10 mouse cellular contexts compared by ENCODE assay signal in the genomic region with DNA sequence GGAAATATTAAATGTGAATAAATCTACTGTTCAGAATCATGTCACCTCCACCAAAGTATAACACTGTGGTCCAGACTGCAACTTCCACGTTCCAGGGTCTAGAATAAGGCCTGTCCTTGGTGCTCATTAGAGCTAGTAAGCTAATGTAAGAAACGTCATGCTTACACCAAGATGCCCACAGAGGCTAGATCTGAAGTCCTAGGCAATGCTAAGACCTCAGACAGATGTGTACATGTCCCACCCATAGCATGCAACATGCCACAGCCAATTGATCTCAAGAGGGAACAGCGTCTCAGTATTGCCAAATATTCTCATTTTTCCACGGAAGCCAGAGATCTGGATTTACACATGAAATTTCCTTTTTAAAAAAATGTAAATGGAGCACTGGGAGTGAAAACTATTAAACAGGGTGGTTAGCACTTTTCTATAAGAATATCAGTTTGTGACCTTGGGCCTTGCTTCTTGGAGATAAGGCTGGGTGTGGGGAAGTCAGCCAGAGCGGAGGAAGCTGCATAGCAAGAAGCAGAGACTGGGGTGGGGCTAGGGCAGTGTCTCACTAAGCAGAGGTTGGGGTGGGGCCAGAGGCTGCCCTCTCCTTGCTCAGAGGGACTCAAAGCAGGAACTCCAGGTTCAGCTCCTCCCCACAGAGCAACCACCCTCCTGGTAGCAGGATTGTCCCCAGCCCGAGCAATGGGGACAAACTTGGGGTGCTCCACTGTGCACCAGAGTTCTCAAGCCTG. TPM values are rescaled to one million over a fixed set of nuclear protein-coding genes. Genes with fewer than 3 reads are reported as not detected.
A peak's percentile ranks its signal among the peaks of the same experiment; 100 is the strongest.
DNase-seq lines count a peak whose midpoint lies in the region; ATAC-seq lines count a peak whose summit lies in the region.
"Had no signal": no experiment of that assay in that cellular context is flagged by ENCODE, and none has a peak within 500 bp of the region (broad histone marks: within the 10 kb centered on the region; RNA-seq: fewer than 3 reads in every experiment).

No protein-coding gene starts in this region.

- no peak overlapping the region; the same call in 1 of the 2 replicates for H3K4me2 ChIP-seq in heart, embryonic 12.5 days
- H3K4me2 ChIP-seq in liver, embryonic 15.5 days = peak overlapping the region; percentile 68
- no peak overlapping the region for H3K4me2 ChIP-seq in forebrain, embryonic 14.5 days (ENCODE audit: low read length)
- H3K4me2 ChIP-seq: forebrain, embryonic 13.5 days; midbrain, embryonic 15.5 days had no signal

- peak; percentile 84 for ATAC-seq in heart, embryonic 12.5 days (ENCODE audit: insufficient number of reproducible peaks, low FRiP score)
- peak; percentile 99 for ATAC-seq in liver, embryonic 15.5 days (ENCODE audit: insufficient read depth)
- ATAC-seq in forebrain, embryonic 14.5 days = no peak
- ATAC-seq: forebrain, embryonic 13.5 days; midbrain, embryonic 15.5 days had no signal

- no peak overlapping the region for H3K27ac ChIP-seq in heart, embryonic 12.5 days (ENCODE audit: poor library complexity, severe bottlenecking)
- peak overlapping the region; percentile 91 for H3K27ac ChIP-seq in liver, embryonic 15.5 days (replicated peaks)
- no peak overlapping the region for H3K27ac ChIP-seq in forebrain, embryonic 14.5 days (ENCODE audit: low read depth, low read length)
- H3K27ac ChIP-seq: forebrain, embryonic 13.5 days; midbrain, embryonic 15.5 days had no signal

- no peak for DNase-seq in heart, postnatal 4 days
- peak; percentile 44 for DNase-seq in ZHBTc4 (ENCODE audit: low read depth, low spot score)
- DNase-seq in spleen, postnatal 10 days (ENCODE audit: low spot score in 2 of 2) = peak; percentile 69 to 89
- DNase-seq in retina, embryonic 14.5 days (ENCODE audit: low spot score) = no peak
- DNase-seq in gastrocnemius, postnatal 4 days (ENCODE audit: low spot score in 2 of 2) = no peak
- no peak for DNase-seq in forebrain, embryonic 14.5 days (ENCODE audit: low spot score)

- peaks cover 4% of the 10 kb centered on the region; the same call in 1 of the 2 replicates for H3K27me3 ChIP-seq in heart, embryonic 12.5 days (replicated peaks)
- H3K27me3 ChIP-seq in liver, embryonic 15.5 days = no peaks in the 10 kb centered on the region
- 0 out of 2 replicates have a peak, but pooled peaks cover 9% of the 10 kb centered on the region for H3K27me3 ChIP-seq in forebrain, embryonic 14.5 days (replicated peaks; ENCODE audit: control insufficient read depth, insufficient read depth, low read length)

- no peak overlapping the region for H3K4me3 ChIP-seq in heart, embryonic 12.5 days
- H3K4me3 ChIP-seq in liver, embryonic 15.5 days (replicated peaks) = peak overlapping the region; percentile 28; the same call in 1 of the 2 replicates
- no peak overlapping the region for H3K4me3 ChIP-seq in forebrain, embryonic 14.5 days (ENCODE audit: low read depth, low read length)
- H3K4me3 ChIP-seq: forebrain, embryonic 13.5 days; midbrain, embryonic 15.5 days had no signal

- peaks cover 34% of the 10 kb centered on the region for H3K4me1 ChIP-seq in heart, embryonic 12.5 days (replicated peaks)
- H3K4me1 ChIP-seq in liver, embryonic 15.5 days (replicated peaks) = peaks cover 80% of the 10 kb centered on the region
- peaks cover 2% of the 10 kb centered on the region; the same call in 1 of the 2 replicates for H3K4me1 ChIP-seq in forebrain, embryonic 14.5 days (ENCODE audit: control insufficient read depth, insufficient read depth, low read length)

- no peaks in the 10 kb centered on the region for H3K36me3 ChIP-seq in heart, embryonic 12.5 days
- H3K36me3 ChIP-seq in liver, embryonic 15.5 days (replicated peaks) = no peaks in the 10 kb centered on the region
- H3K36me3 ChIP-seq in forebrain, embryonic 14.5 days (ENCODE audit: control insufficient read depth, insufficient read depth, low read length) = no peaks in the 10 kb centered on the region
- H3K36me3 ChIP-seq: midbrain, embryonic 15.5 days had no signal

- no peaks in the 10 kb centered on the region for H3K9me3 ChIP-seq in heart, embryonic 12.5 days (replicated peaks)
- H3K9me3 ChIP-seq in liver, embryonic 15.5 days (replicated peaks) = no peaks in the 10 kb centered on the region
- H3K9me3 ChIP-seq in forebrain, embryonic 14.5 days (replicated peaks; ENCODE audit: control insufficient read depth, low read length) = no peaks in the 10 kb centered on the region
- H3K9me3 ChIP-seq: forebrain, embryonic 13.5 days; midbrain, embryonic 15.5 days had no signal

- WGBS in heart, embryonic 12.5 days = 65% methylated on average over 6 of the region's 6 CpGs
- WGBS in liver, embryonic 15.5 days (ENCODE audit: insufficient replicate concordance) = 14% methylated on average over 6 of the region's 6 CpGs
- WGBS in forebrain, embryonic 14.5 days = 87% methylated on average over 6 of the region's 6 CpGs

- no peak overlapping the region for H3K9ac ChIP-seq in heart, embryonic 12.5 days
- H3K9ac ChIP-seq in liver, embryonic 15.5 days = peak overlapping the region; percentile 49
- no peak overlapping the region for H3K9ac ChIP-seq in forebrain, embryonic 14.5 days (ENCODE audit: low read length)
- H3K9ac ChIP-seq: forebrain, embryonic 13.5 days; midbrain, embryonic 15.5 days had no signal

RNA-seq across cellular contexts. Expression of gene Nrap, which starts 1.6 kb away (rescaled TPM):
- polyA plus RNA-seq in heart, embryonic 12.5 days (2016; fragmentation: Nextera tagmentation; extraction: Ambion mirVana) = 23.2 and 26.3 TPM in 2 replicates
- total RNA-seq in heart, postnatal 4 days (2021) = 100 to 1,000 TPM; 261 to 291 TPM
- polyA plus RNA-seq in liver, embryonic 15.5 days (2015; fragmentation: Nextera tagmentation; extraction: Ambion mirVana) = 0.28 and 0.47 TPM in 2 replicates
- total RNA-seq in gastrocnemius, postnatal 4 days (2021) = 100 to 1,000 TPM; 293 to 350 TPM
- 0.14 and 0.55 TPM in 2 replicates for polyA plus RNA-seq in forebrain, embryonic 14.5 days (2014; fragmentation: Nextera tagmentation; extraction: Ambion mirVana)

RNA-seq across cellular contexts. Expression of gene Casp7, which starts 5.5 kb away (rescaled TPM):
- 31.6 and 33.9 TPM in 2 replicates for polyA plus RNA-seq in heart, embryonic 12.5 days (2016; fragmentation: Nextera tagmentation; extraction: Ambion mirVana)
- total RNA-seq in heart, postnatal 4 days (2021) = 10 to 100 TPM; 26.1 to 26.4 TPM
- 12.7 and 13.0 TPM in 2 replicates for polyA plus RNA-seq in liver, embryonic 15.5 days (2015; fragmentation: Nextera tagmentation; extraction: Ambion mirVana)
- 10 to 100 TPM; 18.0 to 18.7 TPM for total RNA-seq in gastrocnemius, postnatal 4 days (2021)
- polyA plus RNA-seq in forebrain, embryonic 14.5 days (2014; fragmentation: Nextera tagmentation; extraction: Ambion mirVana) = 13.1 and 17.4 TPM in 2 replicates

Comparison
In these comparisons a context has a peak if more than half of its experiments do, and no peak if none do; other contexts are left out.
1. DNase-seq: peak in ZHBTc4 (single experiment) and spleen, postnatal 10 days (2 of 2); none in heart, postnatal 4 days (single experiment), retina, embryonic 14.5 days (single experiment), gastrocnemius, postnatal 4 days (0 of 2) and forebrain, embryonic 14.5 days (single experiment).
2. RNA of gene Nrap, which starts 1.6 kb away (polyA plus RNA-seq): 23.2 to 26.3 TPM in heart, embryonic 12.5 days; 0.14 to 0.55 TPM in forebrain, embryonic 14.5 days and 0.28 to 0.47 TPM in liver, embryonic 15.5 days; every median in the first group is over 10 times any median in the second.